Mouse (Mus musculus) layer of hippocampus, adult 11-12 months (tissue): ENCODE measurements around the gene Cd70.
"Not testable (repeated sequence)": the region's sequence is repeated elsewhere in the genome, so short reads cannot be mapped to it uniquely, and the experiment has no call there.

Source experiments
- DNase-seq: peaks from one replicate; pipeline ENCODE4 v3.0.0; 2022; ENCODE audit warnings: low spot score

Cd70 gene

DNA sequence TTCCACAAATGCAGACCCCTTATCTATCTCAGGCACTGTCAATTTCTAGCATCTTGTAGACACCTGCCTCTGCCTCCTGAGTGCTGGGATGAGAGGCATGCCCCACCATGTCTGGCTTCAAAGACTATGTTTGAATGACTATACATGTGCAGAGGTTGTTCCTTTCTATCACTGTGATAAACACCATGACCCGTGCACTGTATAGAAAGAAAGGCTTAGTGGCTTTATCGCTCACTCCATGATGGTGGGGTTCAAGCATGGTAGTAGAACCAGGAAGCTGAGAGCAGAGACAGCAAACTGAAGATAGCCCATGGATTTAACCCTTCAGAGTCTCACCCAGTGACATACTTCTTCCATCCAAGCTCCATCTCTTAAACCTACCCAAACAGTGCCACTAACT lies 14.9 kb downstream of the Cd70 start:
- no peak for DNase-seq

GRCm38 (mm10) chr17:57134021-57134420 lies 15.6 kb downstream of the Cd70 start:
- DNase-seq, result not testable (repeated sequence)

DNA sequence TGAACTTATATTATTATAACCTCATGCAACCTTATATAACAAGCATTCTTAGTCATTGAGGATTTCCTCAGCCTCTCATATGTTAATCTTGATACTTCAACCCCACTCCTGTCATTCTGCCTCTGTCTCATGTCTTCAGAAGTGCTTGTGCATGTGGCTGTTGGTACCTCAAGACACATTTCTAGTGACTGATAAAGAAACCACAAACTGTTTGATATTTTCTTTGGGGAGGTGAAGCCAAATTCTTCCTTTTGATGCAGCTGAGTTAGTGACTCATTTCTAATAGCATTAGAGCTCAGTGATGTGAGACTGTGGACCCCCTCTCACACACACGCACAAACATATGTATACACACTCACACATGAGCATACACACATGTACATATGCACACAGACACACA lies 17.8 kb downstream of the Cd70 start:
- DNase-seq, result no peak

- no peak for DNase-seq
Measured at GRCm38 (mm10) chr17:57125853-57126622, 23.5 kb downstream of the Cd70 start.

GRCm38 (mm10) chr17:57124792-57125191 lies 24.8 kb downstream of the Cd70 start:
- DNase-seq, result no peak

GRCm38 (mm10) chr17:57123192-57124118 lies 26.1 kb downstream of the Cd70 start:
- DNase-seq, result no peak

GRCm38 (mm10) chr17:57121856-57122255 lies 27.7 kb downstream of the Cd70 start:
- DNase-seq, result no peak

- DNase-seq, result no peak
Measured at GRCm38 (mm10) chr17:57118524-57119349, 30.8 kb downstream of the Cd70 start.

DNA sequence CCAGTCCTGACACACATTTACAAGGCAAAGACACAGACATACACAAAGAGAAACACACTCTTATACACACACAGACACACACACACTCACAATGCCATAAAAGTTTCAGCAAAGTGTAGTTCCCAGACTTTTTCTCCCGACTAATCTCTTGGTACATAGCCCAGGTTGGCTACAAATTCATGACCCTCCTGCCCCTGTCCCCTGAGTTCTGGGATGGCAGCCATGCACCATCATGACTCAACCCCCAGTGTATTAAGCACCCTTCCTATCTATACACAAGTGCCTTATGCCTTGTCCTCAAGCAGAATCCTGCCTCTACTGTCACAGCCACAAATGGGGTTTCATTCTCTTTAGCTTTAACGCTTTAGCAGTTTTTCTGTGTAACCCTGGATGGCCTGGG lies 32.8 kb downstream of the Cd70 start:
- DNase-seq, result no peak

GRCm38 (mm10) chr17:57112768-57113474 lies 36.7 kb downstream of the Cd70 start:
- DNase-seq, result peak; percentile 36

- DNase-seq, result no peak
Measured at GRCm38 (mm10) chr17:57110005-57110404, 39.6 kb downstream of the Cd70 start.

- DNase-seq, result no peak
Measured at GRCm38 (mm10) chr17:57108666-57109171, 40.9 kb downstream of the Cd70 start.

DNA sequence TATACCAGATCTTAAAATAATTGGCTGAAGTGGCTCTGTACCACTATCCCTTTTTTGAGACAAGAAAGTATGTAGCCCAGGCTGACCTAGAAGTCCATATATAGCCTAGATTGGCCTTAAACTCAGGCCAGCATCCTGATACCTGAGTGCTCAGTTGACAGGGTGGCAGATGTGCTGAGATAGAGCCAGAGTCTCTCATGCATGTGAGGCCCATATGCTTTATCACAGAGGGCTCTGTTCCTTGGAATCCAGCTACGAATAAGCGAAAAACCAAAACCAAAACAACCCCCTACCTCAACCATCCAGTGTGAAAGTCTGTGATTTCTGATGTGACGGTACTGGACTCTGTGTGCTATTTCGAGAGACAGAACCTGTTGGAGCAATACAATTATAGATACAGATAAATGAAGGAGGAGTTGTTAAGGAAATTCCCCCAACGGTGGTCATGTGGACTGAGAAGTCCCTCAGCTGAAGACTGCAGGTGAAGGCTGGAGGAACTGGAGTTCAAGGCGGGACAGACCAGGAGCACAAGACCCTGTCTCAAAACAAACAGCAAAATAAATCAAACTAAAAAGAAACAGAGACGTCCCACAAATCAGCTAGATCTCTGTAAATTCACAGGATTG lies 41.4 kb downstream of the Cd70 start:
- DNase-seq, result no peak

GRCm38 (mm10) chr17:57107064-57107463 lies 42.5 kb downstream of the Cd70 start:
- DNase-seq, result no peak

GRCm38 (mm10) chr17:57106035-57106368 lies 43.6 kb downstream of the Cd70 start:
- no peak for DNase-seq

DNA sequence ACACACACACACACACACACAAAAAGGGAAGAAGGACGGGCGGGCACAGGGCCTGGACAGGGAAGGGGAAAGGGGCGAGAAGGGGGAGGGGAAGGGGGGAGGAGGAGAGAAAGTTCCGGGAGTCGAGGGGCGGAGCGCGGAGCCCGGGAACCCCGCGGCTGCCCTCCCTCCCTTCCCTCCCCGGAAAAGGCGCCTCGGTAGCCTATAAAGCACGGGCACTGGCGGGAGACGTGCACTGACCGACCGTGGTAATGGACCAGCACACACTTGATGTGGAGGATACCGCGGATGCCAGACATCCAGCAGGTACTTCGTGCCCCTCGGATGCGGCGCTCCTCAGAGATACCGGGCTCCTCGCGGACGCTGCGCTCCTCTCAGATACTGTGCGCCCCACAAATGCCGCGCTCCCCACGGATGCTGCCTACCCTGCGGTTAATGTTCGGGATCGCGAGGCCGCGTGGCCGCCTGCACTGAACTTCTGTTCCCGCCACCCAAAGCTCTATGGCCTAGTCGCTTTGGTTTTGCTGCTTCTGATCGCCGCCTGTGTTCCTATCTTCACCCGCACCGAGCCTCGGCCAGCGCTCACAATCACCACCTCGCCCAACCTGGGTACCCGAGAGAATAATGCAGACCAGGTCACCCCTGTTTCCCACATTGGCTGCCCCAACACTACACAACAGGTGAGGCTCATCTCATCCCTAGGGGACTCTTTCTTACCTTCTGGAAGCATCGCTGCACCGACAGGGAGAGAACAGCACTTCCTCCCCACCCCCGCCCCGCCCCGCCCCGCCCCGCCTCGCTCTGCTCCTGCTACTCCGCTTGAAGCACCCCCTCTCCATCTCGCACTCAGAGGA lies 44.2 kb downstream of the Cd70 start, which contains the start of gene Tnfsf9:
Gene Tnfsf9, plus strand, starts transcription at position 145 of the 854 bp plus-strand sequence.
- DNase-seq, result no peak

DNA sequence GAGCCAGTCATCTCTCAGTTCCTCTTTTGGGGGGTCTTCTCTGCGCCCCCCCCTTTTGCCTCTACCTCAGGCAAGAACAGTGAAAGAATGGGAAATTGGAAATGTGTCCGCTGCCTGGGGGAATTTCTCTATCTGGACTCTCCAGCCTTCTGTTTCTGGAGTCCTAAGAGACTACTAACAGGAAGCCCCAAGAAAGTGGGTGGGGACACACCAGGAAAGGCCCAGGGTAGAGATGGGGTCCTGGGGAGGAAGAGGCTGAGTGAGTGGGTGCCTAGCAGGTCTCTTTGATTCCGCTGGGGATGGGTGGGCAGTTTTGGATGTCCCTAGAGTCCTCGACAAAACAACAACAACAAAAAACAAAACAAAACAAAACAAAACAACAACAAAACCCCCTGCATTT lies 45.1 kb downstream of the Cd70 start:
- no peak for DNase-seq

GRCm38 (mm10) chr17:57102276-57102675 lies 47.3 kb downstream of the Cd70 start:
- DNase-seq, result no peak

DNA sequence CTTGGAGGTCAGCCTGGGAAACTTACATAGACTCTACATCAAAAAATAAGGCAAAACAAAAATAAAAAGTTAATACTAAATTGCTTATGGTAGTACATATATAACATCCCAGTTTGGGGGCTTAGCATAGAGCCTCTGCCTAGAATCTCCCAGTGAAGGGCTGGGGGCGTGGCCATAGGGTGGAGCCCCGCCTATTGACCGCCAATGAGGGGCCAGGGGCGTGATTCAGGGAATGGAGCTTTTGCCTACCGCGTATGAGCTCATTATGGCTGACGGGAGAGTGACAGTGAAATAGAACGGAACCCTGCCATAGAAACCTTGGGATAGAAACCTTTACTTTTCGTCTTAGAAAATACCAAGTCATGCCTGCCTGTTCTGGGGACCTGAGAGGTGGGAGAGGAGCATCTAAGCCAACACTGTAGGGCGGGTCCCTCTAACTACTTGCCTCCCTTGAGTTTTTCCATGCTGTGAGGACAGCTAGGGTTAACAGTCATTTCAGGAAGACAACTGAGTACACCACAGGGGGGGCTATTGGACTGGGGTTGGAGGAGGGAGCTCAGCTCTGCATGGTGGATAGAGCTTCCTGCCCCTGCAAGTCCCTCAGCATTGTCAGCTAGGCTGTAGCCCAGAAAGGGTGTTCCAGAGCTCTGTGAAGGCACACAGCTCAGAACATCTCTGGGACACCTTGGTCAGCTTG lies 49.8 kb downstream of the Cd70 start:
- DNase-seq, result no peak
